Mouse (Mus musculus) megakaryocyte, adult 5-6 weeks (primary cell): ENCODE results near the gene BC107364. TPM values are rescaled to one million over a fixed set of nuclear protein-coding genes. Genes with fewer than 3 reads are reported as not detected.
"Not testable (repeated sequence)": the region's sequence is repeated elsewhere in the genome, so short reads cannot be mapped to it uniquely, and the experiment has no call there.

Source experiments
- ATAC-seq: 2 replicates; pipeline ENCODE4 v1.8.0; 2016; ENCODE audit warnings: mild to moderate bottlenecking, inconsistent platforms; ENCODE audit not compliant: poor library complexity, severe bottlenecking
- total RNA-seq, 2 experiments: library from RNA; stranded (forward) in 1 of 2; stranded (reverse) in 1 of 2; fragments of 153-499, 151-499 nt in 1 of 2; fragments of 221-1000, 200-1000 nt in 1 of 2; gene quantifications; 2 replicates each; pipeline versions ENCODE4 v1.2.3 to v1.2.4; 2015 to 2017

Gene BC107364
- total RNA-seq, 2 experiments from 2014 or later: not detected

- ATAC-seq: peak; percentile 48
These were observed 34.1 kb upstream of the BC107364 start for GRCm38 (mm10) chr3:96486064-96486827.

DNA sequence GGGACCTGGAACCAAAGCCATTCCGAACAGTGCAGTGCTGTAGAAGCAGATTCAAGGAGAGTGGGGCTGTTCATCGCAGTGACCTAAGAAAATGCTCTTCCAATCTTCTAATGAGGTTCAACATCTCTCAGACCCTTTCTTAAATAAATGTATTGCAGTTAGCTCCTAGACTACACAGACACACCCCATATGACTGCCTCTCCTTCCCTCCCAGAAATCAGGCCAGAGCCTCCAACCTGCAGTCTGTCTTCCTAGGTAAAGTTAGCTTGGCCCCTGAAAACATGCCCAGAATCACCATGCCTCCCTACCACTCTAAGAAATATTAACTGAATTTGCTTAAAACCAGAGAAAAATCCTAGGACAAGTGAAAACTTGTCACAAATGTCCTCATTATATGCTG is 33.3 kb upstream of the BC107364 start:
- ATAC-seq: no peak

GRCm38 (mm10) chr3:96484921-96485320 is 32.8 kb upstream of the BC107364 start:
- no peak for ATAC-seq

DNA sequence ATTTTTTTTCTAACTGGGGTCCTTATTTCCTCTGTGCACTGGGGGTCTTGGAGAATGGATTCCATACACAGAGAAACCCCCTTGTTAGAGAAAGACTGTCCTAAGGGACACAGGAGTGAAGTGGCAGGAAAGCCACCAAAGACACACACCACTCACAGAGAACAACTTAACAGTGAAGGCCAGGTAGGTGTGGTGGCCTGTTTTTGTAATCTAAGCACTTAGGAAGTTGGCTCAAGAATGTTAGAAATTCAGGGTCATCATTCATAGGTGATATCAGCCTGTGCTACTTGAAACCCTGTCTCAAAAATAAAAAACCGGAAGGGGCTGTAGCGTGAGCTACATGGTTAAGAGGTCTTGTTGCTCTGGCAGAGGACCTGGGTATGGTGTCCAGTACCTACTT is 31.8 kb upstream of the BC107364 start:
- ATAC-seq: no peak

DNA sequence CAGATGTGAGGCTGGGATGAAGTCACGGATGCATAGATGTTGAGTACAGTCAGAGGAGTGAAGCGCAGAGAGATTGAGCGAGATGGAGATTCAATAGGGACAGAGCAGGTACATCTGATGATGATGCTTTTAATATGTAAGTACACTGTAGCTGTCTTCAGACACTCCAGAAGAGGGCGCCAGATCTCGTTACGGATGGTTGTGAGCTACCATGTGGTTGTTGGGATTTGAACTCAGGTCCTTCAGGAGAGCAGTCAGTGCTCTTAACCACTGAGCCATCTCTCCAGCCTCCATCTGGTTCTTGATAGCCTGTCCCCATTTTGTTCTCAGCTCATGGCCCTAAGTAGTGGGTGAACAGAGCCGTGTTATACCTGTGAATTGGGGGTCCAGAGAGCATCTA is 30.9 kb upstream of the BC107364 start:
- not testable (repeated sequence) for ATAC-seq

GRCm38 (mm10) chr3:96482451-96482850 is 30.3 kb upstream of the BC107364 start:
- no peak for ATAC-seq

GRCm38 (mm10) chr3:96481856-96482255 is 29.8 kb upstream of the BC107364 start:
- ATAC-seq: no peak

GRCm38 (mm10) chr3:96480684-96481270 is 28.7 kb upstream of the BC107364 start:
- no peak for ATAC-seq

GRCm38 (mm10) chr3:96479249-96479648 is 27.1 kb upstream of the BC107364 start:
- ATAC-seq: no peak; the same call in 1 of the 2 replicates

GRCm38 (mm10) chr3:96477558-96477957 is 25.5 kb upstream of the BC107364 start:
- ATAC-seq: no peak

- no peak for ATAC-seq
These were observed 25.0 kb upstream of the BC107364 start for GRCm38 (mm10) chr3:96477084-96477483.

DNA sequence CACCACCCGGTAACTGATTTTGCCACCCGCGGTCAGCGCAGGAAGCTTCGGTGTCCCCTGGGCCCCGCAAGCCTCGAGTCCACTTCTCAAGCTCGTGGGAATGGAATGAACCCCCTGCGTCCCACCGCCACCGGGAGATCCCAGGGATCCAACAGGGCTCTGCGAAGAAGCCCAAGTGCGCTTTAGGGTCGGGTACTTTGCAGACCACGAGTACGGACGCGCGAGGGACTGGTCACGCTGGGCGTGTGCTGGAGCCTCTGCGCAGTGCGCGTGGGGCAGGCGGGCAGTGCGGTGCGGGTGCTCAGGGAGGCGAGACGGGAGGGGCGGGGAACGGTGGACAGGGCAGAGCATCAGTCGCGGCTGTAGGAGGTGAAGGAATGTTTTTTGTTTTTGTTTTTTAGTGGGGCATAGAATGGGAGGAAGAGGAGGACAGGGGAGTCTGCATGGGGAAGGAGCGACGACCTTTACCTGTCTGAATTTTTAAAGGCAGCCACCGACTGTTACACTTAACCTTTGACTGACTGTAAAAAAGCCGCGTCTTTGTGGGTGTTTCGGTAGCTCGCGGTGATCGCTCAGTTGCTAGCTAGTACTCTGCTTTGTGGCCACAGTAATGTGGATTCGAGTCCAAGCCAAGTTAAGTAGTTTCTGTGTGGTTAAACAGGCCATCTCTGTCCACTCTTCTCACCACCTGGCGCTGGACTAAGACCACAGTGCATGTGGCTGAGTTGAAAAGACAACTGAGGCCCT is 23.0 kb upstream of the BC107364 start:
- ATAC-seq: peak; percentile 27; the same call in 1 of the 2 replicates

- not testable (repeated sequence) for ATAC-seq
These were observed 21.4 kb upstream of the BC107364 start for GRCm38 (mm10) chr3:96473556-96473955.

GRCm38 (mm10) chr3:96472066-96472465 is 20.0 kb upstream of the BC107364 start:
- no peak for ATAC-seq

DNA sequence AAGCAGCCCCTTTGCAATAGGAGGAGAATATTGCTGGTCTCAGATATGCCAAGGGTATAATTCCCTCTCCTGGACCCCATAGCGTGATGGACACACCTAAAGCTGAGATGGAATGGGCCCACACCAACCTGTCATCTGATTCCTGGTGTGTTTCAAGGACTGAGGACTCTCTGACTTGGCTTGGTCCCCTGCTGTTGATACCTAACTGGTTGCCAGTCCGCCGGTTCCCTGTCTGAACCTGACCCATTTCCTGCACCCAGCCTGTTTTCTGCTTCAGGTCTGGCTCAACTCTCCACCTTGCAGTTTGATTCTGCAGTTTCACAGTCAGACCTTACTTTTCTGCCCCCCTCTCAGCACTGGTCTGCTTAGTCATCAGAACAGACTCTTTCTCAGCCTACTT is 17.5 kb upstream of the BC107364 start:
- no peak for ATAC-seq

GRCm38 (mm10) chr3:96468335-96468734 is 16.2 kb upstream of the BC107364 start:
- not testable (repeated sequence) for ATAC-seq

DNA sequence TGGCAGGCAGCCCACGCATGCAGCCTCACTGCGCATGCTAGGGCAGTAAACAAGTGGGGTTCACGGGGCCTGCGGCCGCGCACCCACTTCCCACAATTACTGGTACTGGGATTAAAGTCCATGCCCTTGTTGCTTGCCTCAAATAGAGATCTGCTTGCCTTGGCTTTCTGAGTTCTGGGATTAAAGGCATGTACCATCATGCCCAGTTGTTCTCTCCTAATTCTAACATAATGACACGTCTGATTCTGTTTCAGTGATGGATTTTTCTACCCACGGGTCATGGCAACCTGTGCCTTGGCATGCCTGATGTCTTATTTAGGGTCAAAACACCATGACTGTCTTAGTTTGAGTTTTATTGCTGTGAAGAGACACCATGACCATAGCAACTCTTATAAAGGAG is 15.5 kb upstream of the BC107364 start:
- no peak for ATAC-seq

DNA sequence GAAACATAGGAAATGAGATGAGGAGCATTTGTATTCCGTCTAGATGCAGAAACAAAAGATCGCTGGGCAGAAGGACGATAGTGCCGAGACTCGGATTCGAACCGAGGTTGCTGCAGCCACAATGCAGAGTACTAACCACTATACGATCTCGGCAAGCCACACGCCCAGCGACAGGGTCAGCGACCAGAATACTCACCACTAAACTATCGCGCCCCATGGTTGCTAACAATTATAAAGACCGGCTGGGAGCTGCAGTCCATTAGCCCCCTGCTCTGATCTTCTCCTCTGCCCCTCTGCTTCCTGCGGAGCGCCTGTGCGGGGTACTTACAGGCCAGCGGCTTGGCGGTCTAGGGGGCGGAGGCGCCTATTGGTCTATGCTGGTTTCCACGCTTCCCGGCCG is 11.8 kb upstream of the BC107364 start:
- no peak for ATAC-seq

DNA sequence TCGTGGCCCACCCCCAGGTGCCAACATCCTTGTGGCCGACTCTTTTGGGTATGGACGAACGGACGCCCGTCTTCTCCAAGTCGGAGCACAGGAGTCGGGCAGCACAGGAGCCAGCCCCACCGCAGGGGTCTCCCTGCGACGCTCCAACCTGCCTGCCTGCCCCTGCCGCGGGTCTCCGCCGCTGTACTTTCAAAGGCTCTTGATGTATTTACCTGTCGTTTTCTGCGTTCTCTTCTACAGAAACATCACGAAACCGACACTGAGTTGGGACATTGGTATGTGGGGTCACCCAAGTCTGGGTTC is 8.4 kb upstream of the BC107364 start:
- ATAC-seq: not testable (repeated sequence)

DNA sequence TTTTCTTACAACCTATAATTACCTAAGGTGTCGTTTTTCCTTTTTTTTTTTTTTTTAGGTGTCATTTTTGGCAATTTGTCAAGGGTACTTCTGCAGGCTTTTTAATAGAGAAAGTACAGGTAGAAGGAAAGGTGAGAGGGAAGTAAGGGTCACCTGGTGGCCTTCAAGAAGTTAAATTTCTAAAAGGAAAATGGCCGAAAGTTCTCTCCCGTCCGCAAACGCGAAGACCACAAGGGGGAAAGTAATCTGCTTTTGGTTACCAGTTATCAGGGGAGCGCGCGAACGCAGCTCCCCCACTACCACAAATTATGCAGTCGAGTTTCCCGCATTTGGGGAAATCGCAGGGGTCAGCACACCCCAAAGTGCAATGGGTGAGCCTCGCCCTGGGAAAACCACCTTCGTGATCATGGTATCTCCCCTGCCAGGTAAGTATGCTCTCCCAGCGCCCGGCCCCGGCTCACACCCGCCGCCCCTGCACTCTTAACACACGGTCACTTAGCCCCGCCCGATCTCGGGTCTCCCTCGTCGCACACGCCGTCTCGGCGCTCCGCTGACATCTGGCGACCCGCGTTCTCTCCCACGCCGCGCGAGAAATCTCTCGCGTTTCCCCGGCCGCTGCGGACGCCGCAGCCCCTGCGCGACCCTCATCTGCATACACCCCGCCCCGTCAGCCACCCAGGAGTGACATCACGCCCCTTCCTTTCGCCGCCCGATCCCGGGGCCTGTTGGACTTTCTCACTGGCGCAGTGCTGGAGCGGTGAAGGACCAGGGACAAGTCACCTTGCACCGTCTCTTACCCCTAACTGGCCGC is 7.9 kb upstream of the BC107364 start:
- peak; percentile 26; the same call in 1 of the 2 replicates for ATAC-seq

DNA sequence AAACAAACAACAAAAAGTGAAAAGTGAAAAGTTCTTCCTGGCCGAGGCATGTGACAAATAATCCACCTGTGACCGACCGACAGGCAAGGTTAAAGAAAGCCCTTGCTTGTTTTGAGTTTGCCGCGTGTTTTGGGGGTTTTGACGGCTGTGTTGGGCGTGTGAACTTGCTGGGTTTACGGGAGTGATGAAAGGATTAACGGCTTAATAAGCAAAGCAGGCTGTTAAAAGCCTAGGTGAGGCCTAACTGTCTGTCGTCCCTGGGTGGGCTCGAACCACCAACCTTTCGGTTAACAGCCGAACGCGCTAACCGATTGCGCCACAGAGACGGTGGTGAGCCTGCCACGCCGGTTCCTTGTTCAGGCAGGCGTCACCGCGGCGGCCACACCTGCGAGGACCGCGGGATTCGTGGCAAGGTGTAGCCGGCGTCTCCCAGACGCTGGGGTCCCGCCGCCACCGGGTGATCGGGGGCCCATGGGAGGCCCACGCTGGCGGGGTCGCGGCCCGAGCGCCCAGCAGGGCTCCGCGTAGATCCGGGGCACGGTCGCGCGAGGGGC is 6.9 kb upstream of the BC107364 start:
- peak; percentile 39 for ATAC-seq
